Mouse (Mus musculus) left cerebral cortex, postnatal 25 days (tissue): ENCODE measurements around the gene Sptssa. TPM values are rescaled to one million over a fixed set of nuclear protein-coding genes. Genes with fewer than 3 reads are reported as not detected.
"Not testable (repeated sequence)": the region's sequence is repeated elsewhere in the genome, so short reads cannot be mapped to it uniquely, and the experiment has no call there.

Experiments used
- DNase-seq, 2 experiments: peaks; one replicate each; pipeline ENCODE4 v3.0.0; 2022; ENCODE audit warnings: low spot score in 2 of 2, mixed read lengths in 1 of 2
- intact Hi-C: fragments of 180-260 bp; cut with DNase I; formaldehyde crosslinking; loops from one replicate; pipeline ENCODE4 v1.15.1; 2025
- total RNA-seq, 2 experiments: library from RNA; stranded (reverse); gene quantifications; 2 replicates each; pipeline ENCODE4 v1.2.3; 2021

Gene Sptssa
- total RNA-seq, result 10 to 100 TPM; 24.8 to 25.5 TPM

- intact Hi-C loops, result no loop called here
- peak; percentile 95 to 98 for DNase-seq
These were observed at the start of gene Sptssa for GRCm38 (mm10) chr12:54656396-54657171. Gene Sptssa (minus strand): TSS chr12:54656573.

- no peak for DNase-seq
- intact Hi-C loops, result loop anchor here (10.0 kb wide), 1 partner anchor 45 kb away; no protein-coding TSS in a partner anchor
These were observed 43.0 kb upstream of the Sptssa start for GRCm38 (mm10) chr12:54699394-54699793.

GRCm38 (mm10) chr12:54697791-54698250 lies 41.4 kb upstream of the Sptssa start:
- DNase-seq, result no peak
- intact Hi-C loops, result loop anchor here (10.0 kb wide), 1 partner anchor 47 kb away; no protein-coding TSS in a partner anchor

GRCm38 (mm10) chr12:54697003-54697597 lies 40.7 kb upstream of the Sptssa start:
- DNase-seq, result peak; percentile 15 to 46
- intact Hi-C loops, result loop anchor here (10.0 kb wide), 1 partner anchor 48 kb away; no protein-coding TSS in a partner anchor

GRCm38 (mm10) chr12:54696242-54697002 lies 40.0 kb upstream of the Sptssa start:
- intact Hi-C loops, result loop anchor here (10.0 kb wide), 1 partner anchor 48 kb away; no protein-coding TSS in a partner anchor
- peak; percentile 90 to 96 for DNase-seq

GRCm38 (mm10) chr12:54695511-54696241 lies 39.3 kb upstream of the Sptssa start, which contains the start of gene Eapp:
Gene Eapp (minus strand): TSS chr12:54695897.
- intact Hi-C loops, result loop anchor here (10.0 kb wide), 1 partner anchor 49 kb away; no protein-coding TSS in a partner anchor
- DNase-seq, result peak; percentile 94 to 98

- no peak for DNase-seq
- intact Hi-C loops, result loop anchor here (10.0 kb wide), 1 partner anchor 50 kb away; no protein-coding TSS in a partner anchor
These were observed 38.6 kb upstream of the Sptssa start for GRCm38 (mm10) chr12:54694847-54695510.

- DNase-seq, result no peak
- intact Hi-C loops, result no loop called here
These were observed 32.7 kb upstream of the Sptssa start for GRCm38 (mm10) chr12:54689082-54689481.

GRCm38 (mm10) chr12:54683182-54683581 lies 26.8 kb upstream of the Sptssa start:
- DNase-seq, result no peak
- intact Hi-C loops, result no loop called here

GRCm38 (mm10) chr12:54676709-54677108 lies 20.3 kb upstream of the Sptssa start:
- intact Hi-C loops, result no loop called here
- DNase-seq, result no peak

- intact Hi-C loops, result no loop called here
These were observed 19.0 kb upstream of the Sptssa start for GRCm38 (mm10) chr12:54675396-54675795.

GRCm38 (mm10) chr12:54671262-54671661 lies 14.9 kb upstream of the Sptssa start:
- intact Hi-C loops, result no loop called here
- DNase-seq, result no peak

More at GRCm38 (mm10) chr12:54675396-54675795, 19.0 kb upstream of the Sptssa start:
- DNase-seq, result no peak

GRCm38 (mm10) chr12:54668141-54668540 lies 11.8 kb upstream of the Sptssa start:
- DNase-seq, result no peak
- intact Hi-C loops, result no loop called here

GRCm38 (mm10) chr12:54665526-54665925 lies 9.2 kb upstream of the Sptssa start:
- no peak for DNase-seq
- intact Hi-C loops, result no loop called here

GRCm38 (mm10) chr12:54661470-54661869 lies 5.1 kb upstream of the Sptssa start:
- DNase-seq, intact Hi-C loops: not testable (repeated sequence)

- DNase-seq, result no peak
- intact Hi-C loops, result no loop called here
These were observed 3.5 kb upstream of the Sptssa start for GRCm38 (mm10) chr12:54659901-54660300.

- DNase-seq, result no peak
- intact Hi-C loops, result no loop called here
These were observed 2.2 kb upstream of the Sptssa start for GRCm38 (mm10) chr12:54658425-54659092.

- DNase-seq, result no peak
- intact Hi-C loops, result no loop called here
These were observed 1.6 kb upstream of the Sptssa start for GRCm38 (mm10) chr12:54657951-54658350.
